Mouse (Mus musculus) cortical plate, adult 2 months (tissue): Measurements from ENCODE around the gene Xkr7.

Experiments used
- CTCF ChIP-seq: fragments of 200-500 bp; IDR thresholded peaks from 2 replicates; pipeline ENCODE4 v1.5.1; 2011; ENCODE audit warnings: mild to moderate bottlenecking, control low read depth, low read length; ENCODE audit not compliant: insufficient read depth; ENCODE audit errors: extremely low read depth
- POLR2A ChIP-seq: fragments of 200-500 bp; IDR thresholded peaks from 2 replicates; pipeline ENCODE4 v1.6.1; 2011; ENCODE audit warnings: mild to moderate bottlenecking, low read length, control low read depth; ENCODE audit not compliant: insufficient read depth; ENCODE audit errors: extremely low read depth

DNA sequence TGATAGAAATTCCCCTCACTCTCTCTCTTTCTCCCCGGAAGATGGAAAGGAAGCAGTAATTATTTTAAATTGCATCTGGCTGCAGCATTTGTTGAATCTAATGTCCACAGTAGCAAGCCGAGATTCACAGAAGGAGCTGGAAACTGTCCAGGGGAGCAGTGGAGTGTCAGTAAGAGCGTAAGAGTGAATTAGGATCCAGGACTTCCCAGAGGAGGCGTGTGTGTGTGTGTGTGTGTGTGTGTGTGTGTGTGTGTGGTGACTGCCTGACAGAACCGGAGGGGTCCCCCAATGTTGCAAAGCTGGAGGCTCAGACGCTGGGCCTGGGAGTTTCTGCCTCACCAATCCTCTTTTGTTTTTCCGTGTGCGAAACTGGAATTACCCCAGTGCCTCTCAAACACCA lies 15.8 kb upstream of the Xkr7 start:
- TF ChIP-seq CTCF: no peak
- TF ChIP-seq POLR2A: no peak
